Mouse (Mus musculus): ENCODE measurements around the gene Ankzf1.
"Not testable (repeated sequence)": the region's sequence is repeated elsewhere in the genome, so short reads cannot be mapped to it uniquely, and the experiment has no call there.

The Ankzf1 gene

DNA sequence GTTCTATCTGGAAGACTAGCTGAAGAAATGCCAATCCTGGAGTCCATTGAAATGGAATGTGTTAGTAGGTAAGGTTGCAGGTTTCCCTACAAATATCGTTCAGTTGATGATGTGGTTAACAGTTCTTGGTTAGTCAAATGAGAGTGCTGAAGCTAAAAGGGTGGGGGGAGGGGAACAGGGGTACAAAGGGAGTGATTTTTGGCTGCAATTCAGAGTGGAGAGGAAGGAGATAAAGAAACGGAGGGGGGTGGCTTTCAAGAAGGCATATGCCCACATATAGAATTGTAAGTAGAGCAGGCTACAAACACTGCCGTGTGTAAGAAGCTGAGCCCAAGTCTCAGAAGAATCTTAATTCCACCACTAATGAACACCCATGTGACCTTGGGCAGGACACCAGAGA is 33.5 kb downstream of the Ankzf1 start:
- DNase-seq (ENCODE audit: low spot score), result no peak

DNA sequence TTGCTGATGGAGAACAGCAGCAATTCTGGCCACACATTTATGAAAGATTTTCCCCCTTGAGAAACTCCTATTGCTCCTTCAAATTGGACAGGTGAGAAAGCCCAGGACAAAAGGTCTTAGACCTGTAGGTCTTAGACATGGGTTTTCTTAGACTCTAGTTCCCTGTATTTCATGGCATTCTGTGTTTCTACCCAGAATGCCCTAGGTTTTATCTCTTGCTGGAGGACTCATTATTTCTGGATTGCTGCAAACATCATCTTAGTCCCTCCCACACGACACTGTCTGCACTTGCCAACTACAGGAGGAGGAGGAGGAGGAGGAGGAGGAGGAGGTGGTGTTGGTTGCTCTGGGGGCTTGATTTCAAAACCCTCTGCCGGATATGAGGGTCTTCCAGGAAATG is 34.2 kb downstream of the Ankzf1 start:
- no peak for DNase-seq (ENCODE audit: low spot score)

GRCm38 (mm10) chr1:75227653-75228052 is 35.7 kb downstream of the Ankzf1 start:
- DNase-seq (ENCODE audit: low spot score), result no peak

DNA sequence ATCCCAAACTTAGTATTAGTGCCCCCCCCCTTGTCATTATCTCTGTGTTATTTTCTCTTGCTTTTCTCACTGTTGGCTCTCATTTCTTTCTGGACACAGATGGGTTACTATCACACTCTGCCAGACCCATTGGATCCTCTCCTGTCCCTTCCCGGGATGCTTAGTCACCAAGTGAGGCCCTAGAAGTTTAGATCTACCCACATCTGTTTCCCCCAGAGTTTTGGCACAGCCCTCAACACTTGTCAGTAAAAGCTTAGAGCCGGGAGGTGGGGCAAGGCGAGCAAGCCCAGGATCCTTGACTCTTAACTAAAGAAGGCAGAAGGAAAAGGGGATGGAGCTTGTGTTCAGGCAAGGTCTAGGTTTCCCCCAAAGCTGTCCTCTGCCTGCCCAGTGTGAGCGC is 37.2 kb downstream of the Ankzf1 start:
- DNase-seq (ENCODE audit: low spot score), result no peak

DNA sequence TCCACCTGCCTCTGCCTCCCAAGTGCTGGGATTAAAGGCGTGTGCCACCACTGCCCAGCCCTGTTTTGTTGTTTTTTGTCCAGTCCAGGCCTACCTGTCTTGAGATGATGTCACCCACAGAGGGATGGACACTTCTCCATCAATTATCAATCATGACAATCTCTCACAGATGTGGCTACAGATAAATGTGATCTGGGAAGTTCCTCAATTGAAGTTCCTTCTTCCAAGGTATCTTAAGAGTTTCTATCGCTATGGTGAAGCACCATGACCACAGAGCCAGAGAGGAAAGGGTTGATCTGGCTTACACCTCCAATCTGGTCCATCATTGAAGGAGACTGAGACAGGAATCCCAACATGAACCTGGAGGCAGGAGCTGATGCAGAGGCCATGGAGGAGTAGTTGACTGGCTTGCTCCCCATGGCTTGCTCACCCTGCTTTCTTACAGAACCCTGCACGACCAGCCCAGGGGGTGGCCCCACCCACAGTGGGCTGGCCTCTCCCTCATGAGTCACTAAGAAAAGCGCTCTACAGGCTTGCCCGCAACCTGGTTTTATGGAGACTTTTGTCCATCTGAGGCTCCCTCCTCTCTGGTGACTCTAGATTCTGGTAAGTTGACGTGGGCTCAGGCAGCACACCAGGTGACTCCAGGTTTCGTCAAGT is 38.5 kb downstream of the Ankzf1 start:
- DNase-seq (ENCODE audit: low spot score), result no peak

DNA sequence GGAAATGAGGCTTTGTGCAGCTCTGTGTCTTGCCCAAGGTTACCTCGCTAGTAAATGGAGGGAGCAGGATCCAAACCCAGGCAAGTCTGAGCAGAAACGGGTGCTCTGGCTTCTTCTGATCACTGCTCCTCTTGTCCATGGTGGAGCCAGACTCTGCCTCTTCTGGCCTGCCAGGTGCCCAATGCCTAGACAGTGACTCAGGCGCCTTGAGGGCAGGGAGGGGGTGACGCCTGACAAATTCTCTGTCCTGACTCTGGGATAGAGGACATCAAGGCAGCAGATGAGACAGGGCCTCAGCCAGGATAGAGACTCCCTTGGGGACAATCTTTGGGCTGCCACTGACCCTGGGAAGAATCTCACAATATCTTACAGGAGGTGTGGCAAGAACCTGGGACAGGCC is 39.3 kb downstream of the Ankzf1 start:
- no peak for DNase-seq (ENCODE audit: low spot score)

GRCm38 (mm10) chr1:75231664-75232152 is 39.8 kb downstream of the Ankzf1 start, which contains the start of gene A630095N17Rik:
A630095N17Rik (minus strand) TSS chr1:75232102.
- DNase-seq (ENCODE audit: low spot score), result no peak

DNA sequence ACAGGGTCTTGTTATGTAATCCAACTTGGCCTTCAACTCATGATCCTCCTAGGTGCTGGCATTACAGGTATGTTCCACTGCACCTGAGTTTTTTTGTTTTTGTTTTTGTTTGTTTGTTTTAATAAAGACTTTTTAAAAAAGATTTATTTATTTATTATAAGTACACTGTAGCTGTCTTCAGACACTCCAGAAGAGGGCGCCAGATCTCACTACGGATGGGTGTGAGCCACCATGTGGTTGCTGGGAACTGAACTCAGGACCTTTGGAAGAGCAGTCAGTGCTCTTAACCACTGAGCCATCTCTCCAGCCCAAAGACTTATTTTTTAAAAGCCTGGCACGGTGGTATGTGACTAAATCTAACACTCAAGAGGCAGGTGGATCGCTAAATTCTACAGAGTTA is 40.5 kb downstream of the Ankzf1 start:
- not testable (repeated sequence) for DNase-seq (ENCODE audit: low spot score)

GRCm38 (mm10) chr1:75234606-75235005 is 42.7 kb downstream of the Ankzf1 start:
- no peak for DNase-seq (ENCODE audit: low spot score)

GRCm38 (mm10) chr1:75236117-75237050 is 44.4 kb downstream of the Ankzf1 start, which contains the start of gene Dnajb2:
Dnajb2 (plus strand) TSS chr1:75236406.
- DNase-seq (ENCODE audit: low spot score), result peak; percentile 81

GRCm38 (mm10) chr1:75239591-75239990 is 47.6 kb downstream of the Ankzf1 start:
- no peak for DNase-seq (ENCODE audit: low spot score)

- no peak for DNase-seq (ENCODE audit: low spot score)
These were observed 51.5 kb downstream of the Ankzf1 start for GRCm38 (mm10) chr1:75243411-75243810.

DNA sequence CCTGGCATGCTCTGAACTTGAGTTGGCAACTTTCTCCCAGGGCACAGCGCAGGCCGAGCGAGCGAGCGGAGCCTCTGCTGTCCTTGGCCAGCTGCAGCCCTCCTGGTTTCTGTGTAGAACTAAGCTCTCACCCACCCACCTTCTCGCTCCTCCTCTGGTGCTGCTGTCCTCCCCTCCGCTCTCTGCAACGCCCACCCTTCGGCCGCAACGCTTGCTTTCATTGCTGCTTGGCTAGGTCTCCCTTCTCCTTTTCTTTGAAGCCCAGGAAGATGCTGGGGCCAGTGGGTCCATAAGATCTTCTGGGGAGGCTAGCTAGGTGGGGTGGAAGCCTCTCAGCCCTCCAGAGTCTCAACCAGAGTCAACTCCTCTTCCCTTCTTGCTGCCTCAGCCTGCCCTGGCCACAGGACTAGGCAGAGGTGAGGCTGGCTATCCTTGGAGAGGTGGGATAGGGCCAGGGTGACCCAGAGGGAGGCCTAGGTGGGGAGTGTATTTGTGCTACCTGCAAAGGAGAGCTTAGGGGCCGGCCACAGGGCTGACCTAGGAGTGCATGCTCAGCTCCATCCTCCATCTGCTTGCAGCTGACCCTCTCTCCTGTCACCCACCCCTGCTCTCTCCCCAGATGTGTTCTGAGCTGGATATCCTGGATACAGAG is 52.4 kb downstream of the Ankzf1 start:
- no peak for DNase-seq (ENCODE audit: low spot score)

DNA sequence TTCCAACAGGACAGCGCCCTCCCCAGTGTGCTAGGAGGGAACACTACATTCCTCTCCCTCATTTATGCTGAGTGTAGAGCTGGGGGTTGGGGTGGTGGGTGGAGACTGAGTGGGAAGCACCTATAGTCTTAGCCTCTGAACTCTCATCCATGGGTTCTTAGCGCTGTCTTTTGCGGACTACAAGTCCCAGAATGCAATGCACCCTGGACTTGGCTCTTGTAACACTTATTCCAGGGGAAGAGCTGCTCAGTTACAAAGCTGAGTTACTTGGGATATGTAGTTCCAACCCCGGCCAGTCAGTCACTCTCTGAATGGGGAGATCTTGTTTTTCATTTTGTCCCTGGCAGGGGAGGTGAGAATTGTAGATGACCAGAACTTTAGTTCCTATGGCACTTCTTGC is 52.9 kb downstream of the Ankzf1 start:
- no peak for DNase-seq (ENCODE audit: low spot score)

DNA sequence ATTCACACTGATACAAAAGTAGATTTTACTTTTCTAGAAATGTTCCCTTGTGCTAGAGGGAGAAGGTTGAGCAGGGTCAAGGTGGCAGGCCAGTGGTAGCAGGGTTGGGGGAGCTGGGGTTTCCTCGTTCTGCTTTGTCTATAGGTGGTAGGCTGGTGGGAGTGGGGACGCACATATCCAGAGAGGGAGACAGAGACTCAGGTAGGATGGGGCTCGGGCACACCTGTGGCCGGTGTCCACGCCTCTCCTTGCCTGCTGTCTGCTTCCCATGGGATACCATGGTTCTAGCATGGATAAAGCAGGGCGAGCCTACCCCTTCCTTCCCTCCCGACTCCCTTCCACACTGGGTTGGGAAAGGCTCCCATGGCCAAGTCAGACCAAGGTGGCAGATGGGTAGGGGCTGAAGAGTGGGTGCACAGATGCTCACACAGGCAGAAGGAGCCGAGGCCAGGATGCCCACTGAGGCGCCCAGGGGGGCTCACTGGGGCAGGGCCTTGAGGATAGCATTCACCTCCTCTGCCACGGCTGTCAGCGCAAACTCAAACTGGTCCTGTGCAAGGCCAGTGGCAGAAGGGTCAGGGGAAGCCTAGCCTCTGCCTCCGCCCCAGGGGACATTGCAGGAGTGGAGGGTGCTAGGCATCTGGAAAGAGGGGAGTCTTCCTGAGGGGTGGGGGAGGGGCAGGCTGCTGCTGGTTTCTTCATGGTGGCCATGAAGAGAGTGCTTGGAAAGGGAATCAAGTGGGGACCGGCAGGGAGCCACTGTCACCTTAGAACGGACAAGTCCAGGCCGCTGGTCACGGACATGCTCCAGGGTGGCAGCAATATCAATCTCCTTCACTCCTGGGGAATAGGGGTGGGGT is 55.4 kb downstream of the Ankzf1 start:
- DNase-seq (ENCODE audit: low spot score), result no peak

DNA sequence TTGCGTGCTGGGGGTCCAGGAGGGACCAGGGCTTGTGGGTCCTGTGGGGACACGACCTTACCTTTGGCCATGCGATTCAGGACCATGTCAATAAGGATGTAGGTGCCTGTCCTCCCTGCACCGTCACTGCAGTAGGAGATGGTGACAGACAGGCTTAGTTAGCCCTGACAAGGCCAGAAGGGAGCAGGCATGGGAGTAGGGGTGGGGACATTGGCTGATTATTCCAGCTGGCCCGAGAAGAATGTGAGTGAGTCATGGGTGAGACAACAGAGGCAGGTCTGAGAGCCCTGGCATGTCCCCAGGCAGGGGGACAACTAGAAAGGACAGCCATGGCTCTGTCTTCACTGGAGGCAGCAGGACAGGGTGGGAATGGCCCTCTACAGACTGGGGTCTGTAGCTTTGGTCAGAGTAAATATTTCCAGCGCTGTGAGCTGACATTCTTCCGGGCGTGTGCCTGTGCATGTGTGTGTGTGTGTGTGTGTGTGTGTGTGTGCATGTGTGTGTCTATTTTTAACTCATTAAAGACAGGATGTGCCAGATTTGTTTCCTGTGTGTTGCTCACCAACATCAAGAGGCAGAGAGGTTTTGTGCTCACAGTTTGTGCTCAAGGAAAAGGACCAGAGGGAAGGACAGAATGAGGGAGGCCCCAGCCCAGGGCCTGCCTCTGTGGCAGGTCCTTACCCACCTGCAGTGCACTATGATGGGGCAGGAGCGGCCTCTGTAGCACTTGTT is 56.3 kb downstream of the Ankzf1 start:
- DNase-seq (ENCODE audit: low spot score), result peak; percentile 33

Measured in urinary bladder, postnatal 25 days (tissue).